Mouse (Mus musculus): ENCODE results near the gene Olfm2.

DNA sequence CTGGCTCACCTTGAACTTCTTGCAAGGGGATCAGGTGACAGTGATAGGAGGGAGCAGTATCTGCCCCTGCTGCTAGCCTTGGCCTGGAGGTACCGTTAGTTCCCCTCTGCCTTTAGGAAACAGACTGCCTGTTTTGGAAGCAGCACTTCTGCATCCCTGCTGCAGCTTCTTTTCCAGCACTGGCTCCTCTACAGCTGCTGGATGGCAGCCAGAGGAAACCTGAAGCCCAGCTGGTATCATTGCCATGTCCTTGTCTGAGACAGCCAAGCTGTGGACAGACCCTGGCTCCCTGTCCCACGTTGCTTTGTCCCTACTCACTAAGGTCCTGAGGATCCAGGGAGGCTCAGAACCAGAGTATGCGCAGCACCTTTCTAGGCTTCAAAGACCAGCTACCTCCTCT, 88.6 kb downstream of the Olfm2 start:
- TF ChIP-seq GATA1 (IDR thresholded peaks at IDR 0.05; ENCODE audit: low read length) = no peak
- no peak for TF ChIP-seq TAL1 (IDR thresholded peaks at IDR 0.05; ENCODE audit: low read length)

Measured in erythroblast, embryonic 14.5 days (primary cell).